Comparison of ENCODE assay signal across 8 mouse cellular contexts in genomic region chr17:43698997-43699649, GRCm38 (mm10). TPM values are rescaled to one million over a fixed set of nuclear protein-coding genes. Genes with fewer than 3 reads are reported as not detected.
DNase-seq lines count a peak whose midpoint lies in the region; ATAC-seq and TF ChIP-seq lines count a peak whose summit lies in the region.

No protein-coding gene starts in this region.

- H3K9me3 ChIP-seq in heart, embryonic 12.5 days (replicated peaks): 0 out of 2 replicates have a peak, but pooled peaks cover 8% of the 10 kb centered on the region

- no peak overlapping the region for H3K4me3 ChIP-seq in heart, embryonic 12.5 days
- no peak overlapping the region for H3K4me3 ChIP-seq in cerebellum, adult 2 months (replicated peaks; ENCODE audit: insufficient read depth, low read depth, low read length)

- no peak for TF ChIP-seq POLR2A in cerebellum, adult 2 months (IDR thresholded peaks at IDR 0.05; ENCODE audit: borderline replicate concordance, insufficient read depth, low read length)

- peak; percentile 58 to 93 for DNase-seq in heart, adult 18-20 months
- peak; percentile 51 to 77 for DNase-seq in cerebellum, adult 2 months
- peak; percentile 83 for DNase-seq in forelimb bud, embryonic 11.5 days (ENCODE audit: low read depth, low spot score)
- DNase-seq in hindlimb bud, embryonic 11.5 days (ENCODE audit: extremely low spot score, low read depth, low spot score): peak; percentile 86
- DNase-seq in left cerebral cortex, postnatal 14 days (ENCODE audit: low spot score in 2 of 2): peak; percentile 75 to 90
- peak; percentile 60 to 86 for DNase-seq in spleen, postnatal 4 days (ENCODE audit: low spot score in 2 of 2)

- TF ChIP-seq CTCF in cerebellum, adult 2 months (IDR thresholded peaks at IDR 0.05; ENCODE audit: borderline replicate concordance, insufficient read depth, low read depth, low read length): peak; percentile 78

- 0 out of 2 replicates have a peak, but pooled peaks cover 5% of the 10 kb centered on the region for H3K4me1 ChIP-seq in heart, embryonic 12.5 days (replicated peaks)
- peaks cover 2% of the 10 kb centered on the region; the same call in 1 of the 2 replicates for H3K4me1 ChIP-seq in cerebellum, adult 2 months (ENCODE audit: control insufficient read depth, insufficient read depth, low read length)

- intact Hi-C loops in left cerebral cortex, postnatal 14 days (cut with DNase I): loop anchor here (1.0 kb wide), 1 partner anchor 169 kb away; no protein-coding TSS in a partner anchor

- no peak for ATAC-seq in heart, embryonic 12.5 days (ENCODE audit: insufficient number of reproducible peaks, low FRiP score)
- peak; percentile 71; the same call in 1 of the 2 replicates for ATAC-seq in monocyte, adult 5-6 weeks (replicated peaks; ENCODE audit: insufficient number of reproducible peaks, low FRiP score, low TSS enrichment, poor library complexity, severe bottlenecking)

- H3K4me2 ChIP-seq in heart, embryonic 12.5 days: no peak overlapping the region

- no peak overlapping the region for H3K9ac ChIP-seq in heart, embryonic 12.5 days

- H3K36me3 ChIP-seq in heart, embryonic 12.5 days: peaks cover 21% of the 10 kb centered on the region

- WGBS in heart, embryonic 12.5 days: 41% methylated on average over 14 of the region's 14 CpGs
- 37% methylated on average over 14 of the region's 14 CpGs for WGBS in cerebellum, adult 2 months

- no peaks in the 10 kb centered on the region for H3K27me3 ChIP-seq in heart, embryonic 12.5 days (replicated peaks)
- H3K27me3 ChIP-seq in cerebellum, adult 2 months (ENCODE audit: control insufficient read depth, insufficient read depth, low read length): no peaks in the 10 kb centered on the region

- H3K27ac ChIP-seq in heart, embryonic 12.5 days (ENCODE audit: poor library complexity, severe bottlenecking): no peak overlapping the region
- no peak overlapping the region for H3K27ac ChIP-seq in cerebellum, adult 2 months (ENCODE audit: insufficient read depth, low read length)

RNA-seq across cellular contexts. Expression of gene Cyp39a1, which starts 31.9 kb away (rescaled TPM):
- 1 to 10 TPM; 4.5 to 4.6 TPM for total RNA-seq in heart, adult 18-20 months (2021)
- polyA plus RNA-seq in heart, embryonic 12.5 days (2016; fragmentation: Nextera tagmentation; extraction: Ambion mirVana): 34.7 and 35.5 TPM in 2 replicates
- 2.4 and 3.2 TPM in 2 replicates for polyA plus RNA-seq in cerebellum, adult 2 months (2012; rRNA removed)
- 1 to 10 TPM; 1.7 to 2.2 TPM for total RNA-seq in left cerebral cortex, postnatal 14 days (2021)
- 7.6 to 17.5 TPM (median 13.2 TPM) in 3 replicates for total RNA-seq in monocyte, adult 5-6 weeks (2017)

RNA-seq across cellular contexts. Expression of gene Slc25a27, which starts 32.1 kb away (rescaled TPM):
- total RNA-seq in heart, adult 18-20 months (2021): 1 to 10 TPM; 1.7 to 3.2 TPM
- 13.5 and 16.1 TPM in 2 replicates for polyA plus RNA-seq in heart, embryonic 12.5 days (2016; fragmentation: Nextera tagmentation; extraction: Ambion mirVana)
- polyA plus RNA-seq in cerebellum, adult 2 months (2012; rRNA removed): 53.2 and 57.1 TPM in 2 replicates
- total RNA-seq in left cerebral cortex, postnatal 14 days (2021): 10 to 100 TPM; 40.2 to 42.5 TPM
- total RNA-seq in monocyte, adult 5-6 weeks (2017): 2.9 to 7.9 TPM (median 5.0 TPM) in 3 replicates
